Comparison of ENCODE assay signal across 18 mouse cellular contexts in genomic region chr5:116438328-116438727, GRCm38 (mm10). TPM values are rescaled to one million over a fixed set of nuclear protein-coding genes. Genes with fewer than 3 reads are reported as not detected.
"Had no signal": no experiment of that assay in that cellular context is flagged by ENCODE, and none has a peak within 500 bp of the region (broad histone marks: within the 10 kb centered on the region; RNA-seq: fewer than 3 reads in every experiment).

No protein-coding gene starts in this region.

- ATAC-seq: midbrain, embryonic 13.5 days; midbrain, embryonic 15.5 days had no signal

- H3K4me2 ChIP-seq: lung, embryonic 14.5 days; midbrain, embryonic 13.5 days; midbrain, embryonic 15.5 days; neural tube, embryonic 12.5 days had no signal

- H3K4me3 ChIP-seq: megakaryocyte, embryonic 14.5 days; midbrain, embryonic 13.5 days; midbrain, embryonic 15.5 days; neural tube, embryonic 12.5 days had no signal

- H3K27ac ChIP-seq: liver, embryonic 14.5 days; midbrain, embryonic 13.5 days; midbrain, embryonic 15.5 days; neural tube, embryonic 12.5 days had no signal

- H3K9me3 ChIP-seq: midbrain, embryonic 13.5 days; midbrain, embryonic 15.5 days; neural tube, embryonic 12.5 days had no signal

- H3K36me3 ChIP-seq: midbrain, embryonic 15.5 days had no signal

- H3K4me1 ChIP-seq: megakaryocyte, embryonic 14.5 days had no signal

- DNase-seq: lung, adult 18-20 months; lung, embryonic 14.5 days; lung, postnatal 10 days; lung, postnatal 4 days; right cerebral cortex, adult 18-20 months; right cerebral cortex, postnatal 25 days; right cerebral cortex, postnatal 4 days; spleen, adult 18-20 months; thymus, adult 18-20 months; thymus, postnatal 14 days; thymus, postnatal 36 days had no signal

- H3K27me3 ChIP-seq: megakaryocyte, embryonic 14.5 days; midbrain, embryonic 13.5 days; midbrain, embryonic 15.5 days; neural tube, embryonic 12.5 days had no signal

- H3K9ac ChIP-seq: liver, embryonic 14.5 days; lung, embryonic 14.5 days; midbrain, embryonic 13.5 days; midbrain, embryonic 15.5 days; neural tube, embryonic 12.5 days had no signal

RNA-seq across cellular contexts. Expression of gene Hspb8, which starts 15.7 kb away (rescaled TPM):
- total RNA-seq: monocyte, adult 5-6 weeks; neutrophil, adult 5-6 weeks had no signal
